Mouse (Mus musculus) embryonic facial prominence, embryonic 12.5 days (tissue): ENCODE measurements around the gene Aak1. TPM values are rescaled to one million over a fixed set of nuclear protein-coding genes. Genes with fewer than 3 reads are reported as not detected.
"Not testable (repeated sequence)": the region's sequence is repeated elsewhere in the genome, so short reads cannot be mapped to it uniquely, and the experiment has no call there.

Experiments
- ATAC-seq: fragments of 200-750 bp; cut with Nextera tagmentation; 2 replicates; pipeline ENCODE4 v1.8.0; 2017; ENCODE audit not compliant: insufficient number of reproducible peaks, insufficient read depth, low FRiP score, low TSS enrichment
- H3K27ac ChIP-seq: fragments of 300-500 bp; sonication (generic); 2 replicates; pipeline ENCODE4 v1.5.1; 2016; ENCODE audit warnings: mild to moderate bottlenecking
- H3K27me3 ChIP-seq: fragments of 300-500 bp; sonication (generic); 2 replicates; pipeline ENCODE4 v1.6.1; 2016; ENCODE audit warnings: mild to moderate bottlenecking, moderate library complexity
- H3K36me3 ChIP-seq: fragments of 300-500 bp; sonication (generic); 2 replicates; pipeline ENCODE4 v1.6.1; 2016; ENCODE audit warnings: mild to moderate bottlenecking
- H3K4me1 ChIP-seq: fragments of 300-500 bp; sonication (generic); 2 replicates; pipeline ENCODE4 v1.6.1; 2016
- H3K4me2 ChIP-seq: fragments of 300-500 bp; sonication (generic); replicated peaks from 2 replicates; pipeline ENCODE4 v1.6.1; 2016; ENCODE audit warnings: mild to moderate bottlenecking, moderate library complexity
- H3K4me3 ChIP-seq: fragments of 300-500 bp; sonication (generic); 2 replicates; pipeline ENCODE4 v1.5.1; 2016; ENCODE audit warnings: mild to moderate bottlenecking
- H3K9ac ChIP-seq: fragments of 300-500 bp; sonication (generic); 2 replicates; pipeline ENCODE4 v1.6.1; 2016; ENCODE audit warnings: mild to moderate bottlenecking, moderate library complexity
- H3K9me3 ChIP-seq: fragments of 300-500 bp; sonication (generic); 2 replicates; pipeline ENCODE4 v1.6.1; 2016; ENCODE audit warnings: mild to moderate bottlenecking, moderate library complexity
- WGBS: fragments of 180-500 bp; shearing (Covaris S2); methylation state at CpG from one replicate; pipeline ENCODE4 v1.1.7; 2016; 5-methylcytosine and 5-hydroxymethylcytosine counted together
- polyA plus RNA-seq: library from polyadenylated mRNA; unstranded; fragments of >200 nt; fragmentation: Nextera tagmentation; extraction: Ambion mirVana; gene quantifications from 2 replicates; pipeline ENCODE4 v1.2.1, GENCODE M21; 2016

Gene Aak1
- polyA plus RNA-seq, 1 experiment from 2014 or later: 19.7 TPM

- no peaks in the 10 kb centered on the region for H3K27me3 ChIP-seq
- H3K4me3 ChIP-seq: no peak overlapping the region
- no peaks in the 10 kb centered on the region for H3K9me3 ChIP-seq
- ATAC-seq: no peak
- WGBS: 90% methylated on average over 3 of the region's 3 CpGs
- H3K4me1 ChIP-seq: no peaks in the 10 kb centered on the region
- no peak overlapping the region for H3K9ac ChIP-seq
- no peak overlapping the region for H3K4me2 ChIP-seq
- no peaks in the 10 kb centered on the region for H3K36me3 ChIP-seq
- H3K27ac ChIP-seq: no peak overlapping the region
These were observed 185.1 kb downstream of the Aak1 start for GRCm38 (mm10) chr6:87034395-87034794.

- H3K4me3 ChIP-seq: no peak overlapping the region
- H3K27ac ChIP-seq: no peak overlapping the region
- no peak overlapping the region for H3K9ac ChIP-seq
- no peaks in the 10 kb centered on the region for H3K9me3 ChIP-seq
- H3K36me3 ChIP-seq: no peaks in the 10 kb centered on the region
- no peaks in the 10 kb centered on the region for H3K4me1 ChIP-seq
- no peaks in the 10 kb centered on the region for H3K27me3 ChIP-seq
- no peak for ATAC-seq
- WGBS: 84% methylated on average over 10 of the region's 10 CpGs
- no peak overlapping the region for H3K4me2 ChIP-seq
These were observed 188.7 kb downstream of the Aak1 start for GRCm38 (mm10) chr6:87037826-87038620.

- Histone ChIP-seq H3K36me3 (no peaks in the 10 kb centered on the region), H3K27ac (no peak overlapping the region), H3K9me3 (no peaks in the 10 kb centered on the region), H3K4me3 (no peak overlapping the region), H3K27me3 (no peaks in the 10 kb centered on the region), H3K4me2 (no peak overlapping the region), H3K4me1 (peaks cover 7% of the 10 kb centered on the region), H3K9ac (no peak overlapping the region)
- 92% methylated on average over 8 of the region's 8 CpGs for WGBS
- no peak for ATAC-seq
These were observed 189.8 kb downstream of the Aak1 start for GRCm38 (mm10) chr6:87039161-87039560.

GRCm38 (mm10) chr6:87040971-87041370 is 191.7 kb downstream of the Aak1 start:
- Histone ChIP-seq H3K27ac (peak overlapping the region; percentile 71), H3K4me2 (no peak overlapping the region), H3K9me3 (no peaks in the 10 kb centered on the region), H3K4me1 (peaks cover 7% of the 10 kb centered on the region), H3K9ac (no peak overlapping the region), H3K36me3 (no peaks in the 10 kb centered on the region), H3K27me3 (no peaks in the 10 kb centered on the region), H3K4me3 (no peak overlapping the region)
- 69% methylated on average over 4 of the region's 4 CpGs for WGBS
- no peak for ATAC-seq

- WGBS: 89% methylated on average over 7 of the region's 7 CpGs
- no peak overlapping the region for H3K9ac ChIP-seq
- H3K27ac ChIP-seq: peak overlapping the region; percentile 97
- no peak overlapping the region for H3K4me3 ChIP-seq
- H3K9me3 ChIP-seq: no peaks in the 10 kb centered on the region
- H3K4me1 ChIP-seq: peaks cover 7% of the 10 kb centered on the region
- ATAC-seq: no peak
- no peaks in the 10 kb centered on the region for H3K27me3 ChIP-seq
- no peaks in the 10 kb centered on the region for H3K36me3 ChIP-seq
- H3K4me2 ChIP-seq: peak overlapping the region; percentile 74
These were observed 192.1 kb downstream of the Aak1 start for GRCm38 (mm10) chr6:87041431-87041830.

- peak overlapping the region; percentile 96 for H3K4me3 ChIP-seq
- WGBS: under 1% methylated on average over 11 of the region's 11 CpGs
- peak overlapping the region; percentile 97 for H3K27ac ChIP-seq
- no peaks in the 10 kb centered on the region for H3K9me3 ChIP-seq
- peaks cover 7% of the 10 kb centered on the region for H3K4me1 ChIP-seq
- ATAC-seq: no peak
- H3K4me2 ChIP-seq: peak overlapping the region; percentile 74
- peak overlapping the region; percentile 92 for H3K9ac ChIP-seq
- no peaks in the 10 kb centered on the region for H3K36me3 ChIP-seq
- no peaks in the 10 kb centered on the region for H3K27me3 ChIP-seq
These were observed 192.7 kb downstream of the Aak1 start for GRCm38 (mm10) chr6:87042004-87042336.

GRCm38 (mm10) chr6:87042337-87043130 is 193.2 kb downstream of the Aak1 start, which contains the start of gene Gfpt1:
Gfpt1 (plus strand) TSS chr6:87042846.
- peak; percentile 96 for ATAC-seq
- H3K9ac ChIP-seq: peak within 1 kb of the TSS; percentile 92
- peaks cover 7% of the 10 kb centered on the region for H3K4me1 ChIP-seq
- H3K27me3 ChIP-seq: no peaks in the 10 kb centered on the region
- under 1% methylated on average over 68 of the region's 68 CpGs for WGBS
- H3K4me3 ChIP-seq: peak within 1 kb of the TSS; percentile 96
- H3K27ac ChIP-seq: peak within 1 kb of the TSS; percentile 97
- H3K4me2 ChIP-seq: peak within 1 kb of the TSS; percentile 74
- no peaks in the 10 kb centered on the region for H3K9me3 ChIP-seq
- no peaks in the 10 kb centered on the region for H3K36me3 ChIP-seq

GRCm38 (mm10) chr6:87043131-87043516 is 193.8 kb downstream of the Aak1 start:
- Histone ChIP-seq H3K4me1 (peaks cover 7% of the 10 kb centered on the region), H3K27me3 (no peaks in the 10 kb centered on the region), H3K4me3 (peak overlapping the region; percentile 96), H3K27ac (peak overlapping the region; percentile 97), H3K9me3 (no peaks in the 10 kb centered on the region), H3K36me3 (peaks cover 5% of the 10 kb centered on the region), H3K9ac (peak overlapping the region; percentile 92), H3K4me2 (peak overlapping the region; percentile 74)
- under 1% methylated on average over 9 of the region's 9 CpGs for WGBS
- peak; percentile 44; the same call in 1 of the 2 replicates for ATAC-seq

GRCm38 (mm10) chr6:87044895-87045294 is 195.6 kb downstream of the Aak1 start:
- Histone ChIP-seq H3K27ac (no peak overlapping the region), H3K9ac (no peak overlapping the region), H3K27me3 (no peaks in the 10 kb centered on the region), H3K4me1 (peaks cover 7% of the 10 kb centered on the region), H3K4me3 (no peak overlapping the region), H3K4me2 (no peak overlapping the region), H3K36me3 (peaks cover 17% of the 10 kb centered on the region), H3K9me3 (no peaks in the 10 kb centered on the region)
- no peak for ATAC-seq
- WGBS: 90% methylated on average over 2 of the region's 2 CpGs

- WGBS: 81% methylated on average over 3 of the region's 3 CpGs
- no peak for ATAC-seq
These were observed 196.2 kb downstream of the Aak1 start for GRCm38 (mm10) chr6:87045507-87045906.

GRCm38 (mm10) chr6:87048712-87049111 is 199.4 kb downstream of the Aak1 start:
- not testable (repeated sequence) for ATAC-seq, H3K27ac ChIP-seq, H3K4me2 ChIP-seq, H3K9me3 ChIP-seq, H3K4me1 ChIP-seq, H3K27me3 ChIP-seq, H3K4me3 ChIP-seq, H3K9ac ChIP-seq
- WGBS: 97% methylated on average over 7 of the region's 7 CpGs
- H3K36me3 ChIP-seq: peaks cover 40% of the 10 kb centered on the region

More at GRCm38 (mm10) chr6:87045507-87045906, 196.2 kb downstream of the Aak1 start:
- peaks cover 7% of the 10 kb centered on the region for H3K4me1 ChIP-seq
- H3K9ac ChIP-seq: no peak overlapping the region
- H3K27me3 ChIP-seq: no peaks in the 10 kb centered on the region
- no peak overlapping the region for H3K27ac ChIP-seq
- H3K9me3 ChIP-seq: no peaks in the 10 kb centered on the region
- no peak overlapping the region for H3K4me2 ChIP-seq
- H3K36me3 ChIP-seq: peaks cover 17% of the 10 kb centered on the region
- H3K4me3 ChIP-seq: no peak overlapping the region
